Mouse (Mus musculus): ENCODE data around the gene Nodal. TPM values are rescaled to one million over a fixed set of nuclear protein-coding genes. Genes with fewer than 3 reads are reported as not detected.

Nodal gene
- polyA plus RNA-seq, 1 experiment from 2014 or later = 0.24 TPM

DNA sequence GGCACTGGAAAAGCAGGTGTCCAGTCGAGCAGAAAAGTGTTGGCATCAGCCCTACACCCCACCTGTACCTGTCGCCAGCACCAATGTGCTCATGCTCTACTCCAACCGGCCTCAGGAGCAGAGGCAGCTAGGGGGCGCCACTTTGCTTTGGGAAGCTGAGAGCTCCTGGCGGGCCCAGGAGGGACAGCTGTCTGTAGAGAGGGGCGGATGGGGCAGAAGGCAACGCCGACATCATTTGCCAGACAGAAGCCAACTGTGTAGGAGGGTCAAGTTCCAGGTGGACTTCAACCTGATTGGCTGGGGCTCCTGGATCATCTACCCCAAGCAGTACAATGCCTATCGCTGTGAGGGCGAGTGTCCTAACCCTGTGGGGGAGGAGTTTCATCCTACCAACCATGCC is 5.5 kb downstream of the Nodal start:
- H3K27ac ChIP-seq = no peak overlapping the region
- peaks cover 36% of the 10 kb centered on the region for H3K27me3 ChIP-seq (ENCODE audit: insufficient read depth, poor library complexity, severe bottlenecking)
- no peak for DNase-seq (ENCODE audit: low spot score)
- H3K4me3 ChIP-seq = no peak overlapping the region
- WGBS = 50% methylated on average over 10 of the region's 10 CpGs
- H3K36me3 ChIP-seq = peaks cover 4% of the 10 kb centered on the region; the same call in 1 of the 2 replicates
- H3K9me3 ChIP-seq = no peaks in the 10 kb centered on the region
- peaks cover 29% of the 10 kb centered on the region for H3K4me1 ChIP-seq (replicated peaks)

DNA sequence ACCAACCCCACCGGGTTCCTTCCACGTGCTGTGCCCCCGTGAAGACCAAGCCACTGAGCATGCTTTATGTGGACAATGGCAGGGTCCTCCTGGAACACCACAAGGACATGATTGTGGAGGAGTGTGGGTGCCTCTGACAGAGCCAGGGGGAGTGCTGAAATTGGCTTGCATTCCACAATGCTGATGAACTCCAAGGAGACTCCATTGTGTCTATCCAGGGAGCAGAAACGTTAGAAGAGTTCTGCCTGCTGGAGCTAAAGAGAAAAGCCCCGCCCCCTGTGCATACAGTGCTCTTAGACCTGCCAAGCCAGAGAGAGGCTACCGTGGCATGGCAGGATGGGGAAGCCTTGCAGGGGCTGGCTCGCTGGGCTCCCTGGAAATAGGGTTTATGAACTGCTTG is 6.7 kb downstream of the Nodal start:
- H3K4me1 ChIP-seq (replicated peaks) = peaks cover 18% of the 10 kb centered on the region
- WGBS = 34% methylated on average over 7 of the region's 7 CpGs
- 0 out of 2 replicates have a peak overlapping the region, but pooled peaks have one; percentile 0 for H3K27ac ChIP-seq
- H3K9me3 ChIP-seq = no peaks in the 10 kb centered on the region
- peaks cover 24% of the 10 kb centered on the region for H3K27me3 ChIP-seq (ENCODE audit: insufficient read depth, poor library complexity, severe bottlenecking)
- DNase-seq (ENCODE audit: low spot score) = no peak
- peaks cover 16% of the 10 kb centered on the region for H3K36me3 ChIP-seq
- no peak overlapping the region for H3K4me3 ChIP-seq

DNA sequence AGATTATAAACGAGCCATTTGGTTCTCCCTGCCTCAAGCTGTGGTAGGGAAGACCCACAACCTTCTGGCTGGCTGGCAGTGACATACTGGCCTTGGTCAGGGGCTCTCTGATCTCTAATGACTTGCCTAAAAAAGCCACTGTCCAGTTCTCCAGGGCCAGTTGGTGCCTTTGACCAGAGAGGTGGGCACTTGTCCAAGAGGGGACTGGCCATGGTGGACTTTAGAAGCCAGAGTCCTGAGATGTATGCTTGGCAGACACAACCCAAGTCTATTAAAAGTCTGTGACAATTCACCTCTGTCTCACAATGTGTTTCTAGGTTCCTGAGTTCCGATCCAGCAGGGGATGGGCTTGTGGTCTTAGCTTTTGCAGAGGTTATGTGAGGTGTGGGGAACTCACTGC is 7.3 kb downstream of the Nodal start:
- peaks cover 18% of the 10 kb centered on the region for H3K27me3 ChIP-seq (ENCODE audit: insufficient read depth, poor library complexity, severe bottlenecking)
- H3K4me3 ChIP-seq = no peak overlapping the region
- no peaks in the 10 kb centered on the region for H3K9me3 ChIP-seq
- H3K4me1 ChIP-seq (replicated peaks) = peaks cover 18% of the 10 kb centered on the region
- H3K27ac ChIP-seq = no peak overlapping the region
- H3K36me3 ChIP-seq = peaks cover 22% of the 10 kb centered on the region
- WGBS = 67% methylated on average over 2 of the region's 2 CpGs
- DNase-seq (ENCODE audit: low spot score) = no peak

DNA sequence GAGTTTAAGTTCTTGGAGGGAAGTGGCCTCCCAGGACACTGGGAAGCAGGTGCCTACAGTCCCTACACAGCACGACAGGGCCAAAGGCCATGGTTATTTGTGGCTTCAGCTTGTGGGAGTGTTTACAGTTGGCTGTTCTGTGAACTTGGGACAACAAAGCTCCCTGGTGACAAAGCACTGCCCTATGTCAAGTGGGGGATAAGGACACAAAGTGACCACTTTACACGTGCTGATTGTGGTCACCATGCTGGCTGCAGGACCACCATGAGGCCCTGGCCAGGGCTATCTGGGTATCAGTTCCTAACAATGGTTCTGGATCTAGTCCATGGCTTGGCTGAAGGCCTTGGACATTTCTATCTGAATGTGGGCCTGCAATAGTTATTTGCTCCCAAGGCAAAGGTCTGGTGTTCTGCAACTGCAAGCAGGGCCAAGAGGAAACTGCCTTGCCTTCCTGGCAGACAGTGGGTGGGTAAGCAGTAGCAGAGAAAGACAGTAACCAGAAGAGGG is 8.5 kb downstream of the Nodal start:
- peaks cover 6% of the 10 kb centered on the region for H3K27me3 ChIP-seq (ENCODE audit: insufficient read depth, poor library complexity, severe bottlenecking)
- H3K9me3 ChIP-seq = no peaks in the 10 kb centered on the region
- no peak overlapping the region for H3K4me3 ChIP-seq
- peaks cover 34% of the 10 kb centered on the region for H3K36me3 ChIP-seq
- WGBS = 61% methylated on average over 2 of the region's 2 CpGs
- H3K27ac ChIP-seq = no peak overlapping the region
- DNase-seq (ENCODE audit: low spot score) = no peak
- peaks cover 18% of the 10 kb centered on the region for H3K4me1 ChIP-seq (replicated peaks)

DNA sequence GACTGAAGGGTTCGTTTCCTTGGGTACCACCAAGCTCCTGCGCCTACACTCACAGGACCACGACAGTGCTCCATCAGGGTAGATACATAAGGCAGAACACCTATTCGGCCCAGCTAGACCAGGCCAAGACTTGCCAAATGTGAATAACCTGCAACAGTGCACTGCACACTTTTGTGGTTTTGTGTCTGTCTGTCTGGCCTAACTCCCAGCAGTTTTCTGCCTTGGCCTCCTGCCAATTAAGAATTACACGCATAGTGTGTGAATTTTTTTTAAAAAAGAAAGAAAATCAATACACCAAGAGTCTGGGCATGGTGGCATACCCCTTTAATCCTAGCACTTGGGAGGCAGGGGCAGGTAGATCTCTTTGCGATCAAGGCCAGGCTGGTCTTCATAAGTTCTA is 10.2 kb downstream of the Nodal start:
- Histone ChIP-seq H3K9me3 (no peaks in the 10 kb centered on the region), H3K4me1 (replicated peaks) (peaks cover 18% of the 10 kb centered on the region), H3K27me3 (ENCODE audit: insufficient read depth, poor library complexity, severe bottlenecking) (no peaks in the 10 kb centered on the region), H3K27ac (no peak overlapping the region), H3K36me3 (peaks cover 51% of the 10 kb centered on the region), H3K4me3 (no peak overlapping the region)
- WGBS = 93% methylated on average over 6 of the region's 6 CpGs
- DNase-seq (ENCODE audit: low spot score) = no peak

DNA sequence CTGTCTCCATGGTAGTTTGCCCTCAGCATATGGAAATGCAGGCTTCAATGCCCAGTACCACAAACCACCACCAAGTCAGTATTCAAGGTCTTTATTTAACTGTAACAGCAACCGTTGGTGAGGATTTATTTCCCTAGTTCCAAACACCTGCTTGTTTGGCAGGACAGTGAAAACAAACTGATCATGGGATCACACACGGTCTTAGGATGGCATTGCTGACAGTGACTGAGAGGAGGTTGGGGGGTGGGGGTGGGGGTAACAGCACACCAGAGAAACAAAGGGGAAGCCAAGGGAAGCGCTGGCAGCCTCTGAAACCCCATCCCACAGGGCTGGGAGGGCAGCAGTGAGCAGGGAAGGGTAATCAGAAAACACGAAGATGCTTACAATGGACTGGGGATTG is 10.6 kb downstream of the Nodal start:
- H3K36me3 ChIP-seq = peaks cover 55% of the 10 kb centered on the region
- no peak for DNase-seq (ENCODE audit: low spot score)
- no peaks in the 10 kb centered on the region for H3K27me3 ChIP-seq (ENCODE audit: insufficient read depth, poor library complexity, severe bottlenecking)
- H3K4me1 ChIP-seq (replicated peaks) = peaks cover 16% of the 10 kb centered on the region
- H3K4me3 ChIP-seq = no peak overlapping the region
- H3K27ac ChIP-seq = no peak overlapping the region
- WGBS = 69% methylated on average over 4 of the region's 4 CpGs
- no peaks in the 10 kb centered on the region for H3K9me3 ChIP-seq

DNA sequence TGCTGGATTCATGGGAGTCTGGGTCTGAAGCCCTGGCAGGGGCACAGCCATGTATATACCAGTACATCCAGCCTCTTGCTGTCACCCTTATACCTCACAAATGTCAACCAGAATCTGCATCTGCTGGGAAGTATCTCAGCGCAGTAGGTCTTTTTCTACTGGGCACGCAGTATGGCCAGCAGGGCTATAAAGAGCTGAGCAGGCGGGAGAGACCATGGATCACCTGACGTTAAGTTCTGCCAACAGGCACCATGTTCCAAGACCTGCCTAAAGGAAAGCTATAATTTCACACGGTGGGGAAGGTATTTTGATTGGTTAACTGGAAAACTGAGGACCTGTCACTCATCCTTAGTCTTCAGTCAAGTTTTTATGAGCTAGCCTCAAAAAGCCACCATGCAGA is 11.3 kb downstream of the Nodal start:
- Histone ChIP-seq H3K27ac (no peak overlapping the region), H3K4me1 (replicated peaks) (peaks cover 12% of the 10 kb centered on the region), H3K4me3 (no peak overlapping the region), H3K9me3 (no peaks in the 10 kb centered on the region), H3K36me3 (peaks cover 62% of the 10 kb centered on the region), H3K27me3 (ENCODE audit: insufficient read depth, poor library complexity, severe bottlenecking) (no peaks in the 10 kb centered on the region)
- DNase-seq (ENCODE audit: low spot score) = no peak
- 93% methylated on average over 5 of the region's 5 CpGs for WGBS

DNA sequence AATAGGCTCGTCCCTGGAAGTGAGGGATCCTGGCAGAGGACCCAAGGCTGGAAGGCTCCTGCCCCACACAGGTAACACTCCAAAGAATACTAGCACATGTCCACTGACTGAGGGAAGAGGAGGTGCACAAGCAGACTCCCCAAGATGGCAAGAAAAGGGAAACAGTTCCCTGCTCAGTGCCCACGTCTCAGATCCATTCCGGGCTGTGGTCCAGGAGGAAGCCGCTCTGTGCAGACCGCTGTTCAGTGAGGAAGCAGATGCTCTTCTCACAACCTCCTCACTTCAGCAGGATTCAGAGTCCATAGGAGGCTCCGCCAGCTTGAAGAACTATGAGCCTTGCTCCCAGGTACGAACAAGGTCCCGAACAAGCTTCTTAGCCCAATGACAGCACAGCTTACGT is 13.6 kb downstream of the Nodal start:
- H3K36me3 ChIP-seq = peaks cover 84% of the 10 kb centered on the region
- no peaks in the 10 kb centered on the region for H3K27me3 ChIP-seq (ENCODE audit: insufficient read depth, poor library complexity, severe bottlenecking)
- no peak overlapping the region for H3K4me3 ChIP-seq
- 96% methylated on average over 9 of the region's 9 CpGs for WGBS
- no peak for DNase-seq (ENCODE audit: low spot score)
- H3K27ac ChIP-seq = no peak overlapping the region
- H3K4me1 ChIP-seq (replicated peaks) = no peaks in the 10 kb centered on the region; the same call in 1 of the 2 replicates
- H3K9me3 ChIP-seq = no peaks in the 10 kb centered on the region

DNA sequence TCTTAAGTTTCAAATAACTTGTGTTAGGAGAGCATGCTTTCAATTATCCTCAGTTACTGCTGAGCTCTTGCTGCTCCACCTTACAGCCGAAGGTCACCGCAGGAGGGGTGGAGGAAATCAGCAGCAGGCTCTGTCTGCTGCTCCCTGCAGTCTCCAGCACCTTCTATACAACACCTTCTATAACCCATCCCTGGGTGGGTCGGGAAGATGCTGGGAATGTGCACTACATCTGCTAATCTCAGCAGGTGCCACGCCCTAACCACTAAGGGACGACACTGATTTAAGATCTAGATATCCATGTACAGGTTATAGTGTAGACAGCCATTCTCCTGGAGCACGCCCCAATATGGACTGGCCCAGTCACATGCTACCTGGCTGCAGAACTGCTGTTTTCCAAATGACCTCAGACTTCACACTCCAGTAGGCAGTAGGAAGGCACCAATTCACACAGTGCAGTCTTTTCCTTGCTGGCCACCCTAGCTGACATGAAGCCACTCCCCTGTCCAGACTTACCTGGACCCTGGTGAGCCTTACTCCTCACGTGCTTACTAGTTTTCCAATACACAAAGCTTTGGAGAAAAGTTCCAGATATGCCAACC is 22.5 kb downstream of the Nodal start:
- H3K27ac ChIP-seq = no peak overlapping the region
- no peak for DNase-seq (ENCODE audit: low spot score)
- H3K4me1 ChIP-seq (replicated peaks) = peaks cover 22% of the 10 kb centered on the region
- 83% methylated on average over 7 of the region's 7 CpGs for WGBS
- H3K4me3 ChIP-seq = no peak overlapping the region
- H3K36me3 ChIP-seq = peaks cover 52% of the 10 kb centered on the region
- no peaks in the 10 kb centered on the region for H3K9me3 ChIP-seq
- H3K27me3 ChIP-seq (ENCODE audit: insufficient read depth, poor library complexity, severe bottlenecking) = no peaks in the 10 kb centered on the region

DNA sequence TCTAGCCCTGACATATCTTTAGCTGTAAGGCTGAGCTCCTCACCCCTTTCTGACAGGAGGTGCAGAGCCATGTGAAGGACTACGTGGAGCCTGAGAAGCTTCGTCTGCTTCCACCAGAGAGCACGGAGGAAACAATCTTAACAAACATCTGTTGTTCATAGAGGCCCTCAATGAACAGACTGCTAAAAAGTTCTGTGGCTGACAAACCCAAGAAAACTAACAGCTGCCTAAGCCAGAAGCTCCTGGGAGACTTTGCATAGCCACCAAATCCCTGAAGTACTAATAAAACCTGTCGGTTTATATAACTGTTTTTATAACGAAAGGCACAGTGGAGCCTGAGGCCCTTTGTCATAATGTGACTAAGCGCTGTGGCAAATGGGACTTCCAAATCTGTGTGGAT is 25.7 kb downstream of the Nodal start:
- no peak overlapping the region for H3K27ac ChIP-seq
- H3K4me3 ChIP-seq = no peak overlapping the region

DNA sequence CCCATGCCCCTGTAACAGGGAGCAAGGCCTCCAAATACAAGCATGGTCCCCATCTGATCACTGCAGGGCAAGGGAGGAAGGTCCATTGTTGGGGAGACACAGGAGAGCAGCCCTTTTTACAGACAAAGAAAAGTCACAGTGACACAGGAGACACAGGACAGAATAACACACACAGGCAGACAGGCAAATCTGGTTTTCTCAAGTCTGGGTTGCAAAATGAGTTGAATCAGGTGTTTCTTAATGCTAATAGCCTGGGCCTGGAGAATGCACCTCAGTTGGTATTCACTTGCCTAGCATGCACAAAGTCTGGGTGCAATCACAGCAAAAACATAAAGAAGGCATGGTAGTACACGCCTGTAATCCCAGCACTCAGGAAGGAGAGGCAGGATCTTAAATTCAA is 26.1 kb downstream of the Nodal start:
- H3K27me3 ChIP-seq (ENCODE audit: insufficient read depth, poor library complexity, severe bottlenecking) = no peaks in the 10 kb centered on the region
- DNase-seq (ENCODE audit: low spot score) = no peak
- peaks cover 46% of the 10 kb centered on the region for H3K4me1 ChIP-seq (replicated peaks)
- H3K9me3 ChIP-seq = no peaks in the 10 kb centered on the region
- H3K36me3 ChIP-seq = peaks cover 59% of the 10 kb centered on the region
- H3K4me3 ChIP-seq = no peak overlapping the region
- WGBS = 83% methylated on average over 1 of the region's 1 CpGs
- H3K27ac ChIP-seq = no peak overlapping the region

More for the DNA sequence above, 25.7 kb downstream of the Nodal start:
- H3K36me3 ChIP-seq = peaks cover 59% of the 10 kb centered on the region
- DNase-seq (ENCODE audit: low spot score) = no peak
- no peaks in the 10 kb centered on the region for H3K9me3 ChIP-seq
- H3K27me3 ChIP-seq (ENCODE audit: insufficient read depth, poor library complexity, severe bottlenecking) = no peaks in the 10 kb centered on the region
- H3K4me1 ChIP-seq (replicated peaks) = peaks cover 43% of the 10 kb centered on the region
- WGBS = 80% methylated on average over 6 of the region's 6 CpGs

DNA sequence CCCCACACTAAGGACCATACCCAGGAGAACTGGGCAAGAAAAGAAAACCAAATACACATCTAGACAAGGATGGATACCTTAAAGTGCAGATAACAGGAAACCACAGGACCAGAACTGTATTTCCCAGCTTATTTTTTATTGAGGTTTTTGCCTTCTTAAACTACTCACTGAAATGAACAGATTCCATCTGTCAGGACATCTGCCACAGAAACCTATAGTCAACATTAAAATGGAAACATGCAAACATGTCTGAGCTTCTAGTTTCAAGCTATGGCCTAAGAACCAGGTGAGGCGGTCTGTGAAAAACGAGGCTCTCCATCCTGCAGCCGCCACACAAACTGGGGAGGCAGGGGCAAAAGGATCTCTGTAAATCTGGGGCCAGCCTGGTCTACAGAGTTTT is 27.2 kb downstream of the Nodal start:
- Histone ChIP-seq H3K4me3 (no peak overlapping the region), H3K27ac (no peak overlapping the region), H3K36me3 (peaks cover 65% of the 10 kb centered on the region), H3K9me3 (no peaks in the 10 kb centered on the region), H3K27me3 (ENCODE audit: insufficient read depth, poor library complexity, severe bottlenecking) (no peaks in the 10 kb centered on the region), H3K4me1 (replicated peaks) (peaks cover 56% of the 10 kb centered on the region)
- DNase-seq (ENCODE audit: low spot score) = no peak
- 87% methylated on average over 3 of the region's 3 CpGs for WGBS

DNA sequence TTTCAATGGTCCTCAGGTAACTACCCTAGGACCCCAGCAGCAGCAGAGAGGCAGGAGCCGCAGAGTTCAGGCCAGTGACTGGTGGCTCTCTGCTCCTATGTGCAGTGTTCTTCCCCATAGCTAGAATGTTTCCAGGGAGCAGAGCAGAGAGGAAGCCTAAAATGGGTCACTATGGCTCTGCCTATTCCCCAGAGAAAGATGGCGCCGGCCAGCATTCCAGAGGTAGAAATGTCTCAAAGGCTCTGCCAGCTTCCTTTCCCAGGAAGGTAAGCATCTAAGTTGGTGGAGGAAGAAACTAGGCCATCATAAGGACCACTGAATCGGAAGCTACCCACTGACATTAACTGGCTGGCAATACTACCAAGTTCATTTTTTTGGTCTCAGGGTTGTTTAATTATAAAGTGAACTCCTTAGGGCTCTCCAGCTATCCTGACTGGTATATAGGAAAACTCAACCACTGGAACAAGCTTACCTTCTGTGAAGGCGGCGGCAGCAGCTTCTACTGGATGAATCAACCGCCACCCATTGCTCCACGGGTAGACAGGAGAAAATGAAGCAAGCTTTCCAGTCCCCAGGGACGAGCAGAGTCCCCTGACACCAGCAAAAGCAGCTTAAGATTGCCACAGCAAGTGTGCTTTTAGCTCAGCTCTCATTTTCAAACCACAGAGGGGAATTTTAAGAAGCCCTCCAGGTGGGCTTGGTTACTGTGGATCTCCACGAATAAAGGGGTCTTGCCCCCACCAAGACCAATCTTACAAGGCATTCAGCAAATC is 30.0 kb downstream of the Nodal start:
- WGBS = 83% methylated on average over 10 of the region's 10 CpGs
- Histone ChIP-seq H3K4me1 (replicated peaks) (peaks cover 71% of the 10 kb centered on the region), H3K36me3 (peaks cover 52% of the 10 kb centered on the region), H3K9me3 (no peaks in the 10 kb centered on the region), H3K27me3 (ENCODE audit: insufficient read depth, poor library complexity, severe bottlenecking) (no peaks in the 10 kb centered on the region), H3K4me3 (no peak overlapping the region), H3K27ac (no peak overlapping the region)
- DNase-seq (ENCODE audit: low spot score) = no peak
